ENCODE assay signal across 7 mouse cellular contexts in genomic region chr15:86057908-86058307, GRCm38 (mm10). TPM values are rescaled to one million over a fixed set of nuclear protein-coding genes. Genes with fewer than 3 reads are reported as not detected.
DNase-seq lines count a peak whose midpoint lies in the region; ATAC-seq and TF ChIP-seq lines count a peak whose summit lies in the region.

No protein-coding gene starts in this region.

- H3K36me3 ChIP-seq in lung, postnatal 0 days (ENCODE audit: insufficient read depth, low read length): no peaks in the 10 kb centered on the region
- no peaks in the 10 kb centered on the region for H3K36me3 ChIP-seq in embryonic facial prominence, embryonic 14.5 days (ENCODE audit: control insufficient read depth, insufficient read depth, low read length)
- H3K36me3 ChIP-seq in limb, embryonic 10.5 days: 0 out of 2 replicates have a peak, but pooled peaks cover 2% of the 10 kb centered on the region
- no peaks in the 10 kb centered on the region for H3K36me3 ChIP-seq in stomach, embryonic 14.5 days (ENCODE audit: control insufficient read depth, insufficient read depth, low read length)

- H3K4me1 ChIP-seq in lung, postnatal 0 days (ENCODE audit: insufficient read depth, low read depth, low read length): peaks cover 17% of the 10 kb centered on the region
- H3K4me1 ChIP-seq in embryonic facial prominence, embryonic 14.5 days (ENCODE audit: control insufficient read depth, insufficient read depth, low read length): peaks cover 34% of the 10 kb centered on the region
- peaks cover 43% of the 10 kb centered on the region for H3K4me1 ChIP-seq in limb, embryonic 10.5 days
- peaks cover 28% of the 10 kb centered on the region for H3K4me1 ChIP-seq in stomach, embryonic 14.5 days (ENCODE audit: control insufficient read depth, insufficient read depth, low read length)

- no peak for TF ChIP-seq CTCF in lung, postnatal 0 days (IDR thresholded peaks at IDR 0.05)

- no peaks in the 10 kb centered on the region for H3K27me3 ChIP-seq in lung, postnatal 0 days (replicated peaks; ENCODE audit: insufficient read depth, low read length)
- no peaks in the 10 kb centered on the region for H3K27me3 ChIP-seq in embryonic facial prominence, embryonic 14.5 days (replicated peaks; ENCODE audit: control insufficient read depth, insufficient read depth, low read length)
- H3K27me3 ChIP-seq in limb, embryonic 10.5 days (ENCODE audit: low read depth, poor library complexity, severe bottlenecking): peaks cover 9% of the 10 kb centered on the region
- H3K27me3 ChIP-seq in stomach, embryonic 14.5 days (ENCODE audit: control insufficient read depth, insufficient read depth, low read length): no peaks in the 10 kb centered on the region

- ATAC-seq in lung, postnatal 0 days: no peak
- peak; percentile 4; the same call in 1 of the 2 replicates for ATAC-seq in embryonic facial prominence, embryonic 14.5 days (ENCODE audit: low read depth)
- ATAC-seq in stomach, embryonic 14.5 days (ENCODE audit: insufficient number of reproducible peaks, insufficient read depth, low FRiP score, low read depth): peak; percentile 7; the same call in 1 of the 2 replicates

- no peaks in the 10 kb centered on the region for H3K9me3 ChIP-seq in lung, postnatal 0 days (ENCODE audit: low read length)
- H3K9me3 ChIP-seq in embryonic facial prominence, embryonic 14.5 days (ENCODE audit: control insufficient read depth, low read length): no peaks in the 10 kb centered on the region
- no peaks in the 10 kb centered on the region for H3K9me3 ChIP-seq in limb, embryonic 10.5 days (replicated peaks)
- H3K9me3 ChIP-seq in stomach, embryonic 14.5 days (ENCODE audit: control insufficient read depth, low read depth, low read length): no peaks in the 10 kb centered on the region

- no peak for TF ChIP-seq EP300 in lung, postnatal 0 days (IDR thresholded peaks at IDR 0.05)

- H3K9ac ChIP-seq in lung, postnatal 0 days (replicated peaks; ENCODE audit: low read depth): peak overlapping the region; percentile 69; the same call in 1 of the 2 replicates
- H3K9ac ChIP-seq in embryonic facial prominence, embryonic 14.5 days (ENCODE audit: low read depth, low read length): peak overlapping the region; percentile 96
- H3K9ac ChIP-seq in stomach, embryonic 14.5 days (replicated peaks; ENCODE audit: low read depth, low read length): 0 out of 2 replicates have a peak overlapping the region, but pooled peaks have one; percentile 81

- H3K4me3 ChIP-seq in lung, postnatal 0 days (ENCODE audit: low read depth, low read length): peak overlapping the region; percentile 83
- peak overlapping the region; percentile 93 for H3K4me3 ChIP-seq in embryonic facial prominence, embryonic 14.5 days (ENCODE audit: low read depth, low read length)
- peak overlapping the region; percentile 92 for H3K4me3 ChIP-seq in limb, embryonic 10.5 days
- peak overlapping the region; percentile 87 for H3K4me3 ChIP-seq in stomach, embryonic 14.5 days (ENCODE audit: low read depth, low read length)

- DNase-seq in lung, postnatal 0 days (ENCODE audit: low spot score): no peak
- no peak for DNase-seq in lung, postnatal 4 days
- no peak for DNase-seq in embryonic facial prominence, embryonic 14.5 days (ENCODE audit: low spot score)
- peak; percentile 60 for DNase-seq in limb, embryonic 10.5 days (ENCODE audit: low spot score)
- DNase-seq in thymus, postnatal 0 days (ENCODE audit: low spot score): no peak
- DNase-seq in gastrocnemius, adult 18-20 months (ENCODE audit: low spot score): no peak

- peak overlapping the region; percentile 99 for H3K4me2 ChIP-seq in lung, postnatal 0 days (replicated peaks; ENCODE audit: low read depth, low read length)
- H3K4me2 ChIP-seq in embryonic facial prominence, embryonic 14.5 days (ENCODE audit: low read depth, low read length): peak overlapping the region; percentile 89
- peak overlapping the region; percentile 96 for H3K4me2 ChIP-seq in stomach, embryonic 14.5 days (replicated peaks; ENCODE audit: low read depth, low read length)

- WGBS in lung, postnatal 0 days: 15% methylated on average over 7 of the region's 7 CpGs
- 10% methylated on average over 7 of the region's 7 CpGs for WGBS in embryonic facial prominence, embryonic 14.5 days
- WGBS in limb, embryonic 10.5 days: 4% methylated on average over 7 of the region's 7 CpGs
- 7% methylated on average over 7 of the region's 7 CpGs for WGBS in stomach, embryonic 14.5 days

- H3K27ac ChIP-seq in lung, postnatal 0 days (ENCODE audit: low read length): peak overlapping the region; percentile 62; the same call in 1 of the 2 replicates
- H3K27ac ChIP-seq in embryonic facial prominence, embryonic 14.5 days (replicated peaks; ENCODE audit: low read depth, low read length): no peak overlapping the region
- H3K27ac ChIP-seq in limb, embryonic 10.5 days: peak overlapping the region; percentile 92
- peak overlapping the region; percentile 33; the same call in 1 of the 2 replicates for H3K27ac ChIP-seq in stomach, embryonic 14.5 days (ENCODE audit: low read length)

RNA-seq across cellular contexts. Expression of gene Gramd4, which starts 0.4 kb away (rescaled TPM):
- 9.9 and 11.1 TPM in 2 replicates for polyA plus RNA-seq in lung, postnatal 0 days (2015; fragmentation: Nextera tagmentation; extraction: Ambion mirVana)
- 7.6 and 10.8 TPM in 2 replicates for polyA plus RNA-seq in embryonic facial prominence, embryonic 14.5 days (2014; fragmentation: Nextera tagmentation; extraction: Ambion mirVana)
- polyA plus RNA-seq in limb, embryonic 10.5 days (2016; fragmentation: Nextera tagmentation; extraction: Ambion mirVana): 13.0 and 14.1 TPM in 2 replicates
- 7.2 and 7.6 TPM in 2 replicates for polyA plus RNA-seq in stomach, embryonic 14.5 days (2014; fragmentation: Nextera tagmentation; extraction: Ambion mirVana)
- 14.8 TPM in 2 replicates for polyA plus RNA-seq in thymus, postnatal 0 days (2015; fragmentation: Nextera tagmentation; extraction: Ambion mirVana)
- 10 to 100 TPM in 1 of 2 experiments, 1 to 10 TPM in 1; 7.6 to 12.1 TPM for total RNA-seq in gastrocnemius, adult 18-20 months (2021)

RNA-seq across cellular contexts. Expression of gene Celsr1, which starts 24.3 kb away (rescaled TPM):
- polyA plus RNA-seq in lung, postnatal 0 days (2015; fragmentation: Nextera tagmentation; extraction: Ambion mirVana): 2.1 and 2.2 TPM in 2 replicates
- polyA plus RNA-seq in embryonic facial prominence, embryonic 14.5 days (2014; fragmentation: Nextera tagmentation; extraction: Ambion mirVana): 5.5 TPM in 2 replicates
- polyA plus RNA-seq in limb, embryonic 10.5 days (2016; fragmentation: Nextera tagmentation; extraction: Ambion mirVana): 0.67 and 0.86 TPM in 2 replicates
- polyA plus RNA-seq in stomach, embryonic 14.5 days (2014; fragmentation: Nextera tagmentation; extraction: Ambion mirVana): 6.8 and 7.8 TPM in 2 replicates
- polyA plus RNA-seq in thymus, postnatal 0 days (2015; fragmentation: Nextera tagmentation; extraction: Ambion mirVana): 2.9 and 3.6 TPM in 2 replicates
- under 1 TPM; 0.24 to 0.32 TPM for total RNA-seq in gastrocnemius, adult 18-20 months (2021)
